Mouse (Mus musculus): Measurements from ENCODE around the gene Tradd. TPM values are rescaled to one million over a fixed set of nuclear protein-coding genes. Genes with fewer than 3 reads are reported as not detected.
A peak's percentile ranks its signal among the peaks of the same experiment; 100 is the strongest.
"Not testable (repeated sequence)": the region's sequence is repeated elsewhere in the genome, so short reads cannot be mapped to it uniquely, and the experiment has no call there.

Tradd gene
- total RNA-seq, 2 experiments from 2014 or later: 2.8 to 3.3 TPM

DNA sequence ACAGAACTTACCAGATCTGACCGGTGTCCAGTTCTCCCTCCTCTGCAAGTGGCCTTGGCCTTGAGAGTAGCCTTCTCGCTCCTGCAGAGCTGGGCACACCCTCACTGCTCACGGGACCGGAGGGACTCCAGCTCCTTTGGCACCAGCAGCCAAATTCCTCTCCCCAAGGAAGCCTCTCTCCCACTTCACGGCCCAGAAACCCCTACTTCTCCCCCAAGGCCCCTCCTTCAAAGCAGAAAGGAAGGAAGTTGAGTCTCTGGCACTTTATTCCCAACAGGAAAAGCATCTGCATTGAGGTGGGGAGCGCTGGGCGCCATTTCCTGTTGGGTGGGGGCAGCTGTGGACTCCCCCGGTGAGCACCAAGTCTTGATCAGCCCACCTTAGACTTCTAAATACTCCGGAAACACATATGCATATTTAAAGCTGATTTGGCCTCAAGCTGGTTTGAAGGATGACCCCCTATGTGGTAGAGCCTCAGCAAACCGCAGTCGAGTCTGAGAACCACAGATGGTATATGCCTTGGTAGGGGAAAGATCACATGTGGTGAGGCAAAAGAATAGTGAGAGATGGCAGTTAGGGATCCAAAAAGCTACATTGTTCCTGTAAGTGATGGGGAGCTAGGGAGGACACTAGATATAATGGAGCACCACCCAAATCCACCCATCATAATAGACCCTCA lies 31.6 kb upstream of the Tradd start, which contains the start of gene Exoc3l:
Exoc3l (minus strand) TSS at position 207 of the 679 bp plus-strand sequence.
- DNase-seq (ENCODE audit: low spot score): no peak

DNA sequence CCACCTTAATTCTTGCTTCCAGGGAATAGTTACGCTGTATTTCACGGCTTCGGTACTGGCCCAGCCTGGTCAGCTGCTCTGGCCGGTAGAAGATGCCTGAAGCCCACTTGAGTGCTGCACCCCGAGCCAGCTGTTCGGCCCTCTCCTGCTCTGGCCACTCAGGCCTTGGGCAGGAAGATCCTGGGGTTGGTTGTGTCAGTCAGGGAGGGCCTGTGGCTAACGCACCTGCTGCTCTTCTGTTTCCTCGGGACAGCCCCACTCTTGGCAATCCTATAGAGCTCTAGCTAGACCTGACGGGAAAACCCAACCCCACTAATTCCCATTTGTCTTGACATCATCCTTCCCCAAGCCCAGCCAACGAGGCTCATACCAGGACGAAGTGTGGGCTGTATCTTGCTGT lies 30.8 kb upstream of the Tradd start:
- DNase-seq (ENCODE audit: low spot score): no peak

DNA sequence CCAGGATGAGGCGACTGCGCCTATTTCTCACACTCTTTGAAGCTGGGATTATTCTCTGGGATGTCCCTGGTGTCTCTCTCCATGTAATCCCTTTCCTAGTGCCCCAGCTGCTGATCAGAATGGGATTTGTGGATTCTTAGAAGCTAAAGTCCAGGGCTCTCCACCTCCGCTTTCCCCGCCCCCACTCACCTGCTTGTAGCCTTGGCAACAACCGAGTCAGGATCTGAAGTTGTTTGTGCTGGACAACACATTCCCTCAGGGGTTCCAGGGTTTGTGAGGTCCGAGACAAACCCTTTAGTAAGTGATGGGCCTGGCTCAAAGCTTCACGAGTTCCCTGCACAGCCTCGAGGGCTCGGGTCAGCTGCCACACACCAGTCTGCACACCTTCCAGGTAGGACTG lies 30.4 kb upstream of the Tradd start:
- no peak for DNase-seq (ENCODE audit: low spot score)

DNA sequence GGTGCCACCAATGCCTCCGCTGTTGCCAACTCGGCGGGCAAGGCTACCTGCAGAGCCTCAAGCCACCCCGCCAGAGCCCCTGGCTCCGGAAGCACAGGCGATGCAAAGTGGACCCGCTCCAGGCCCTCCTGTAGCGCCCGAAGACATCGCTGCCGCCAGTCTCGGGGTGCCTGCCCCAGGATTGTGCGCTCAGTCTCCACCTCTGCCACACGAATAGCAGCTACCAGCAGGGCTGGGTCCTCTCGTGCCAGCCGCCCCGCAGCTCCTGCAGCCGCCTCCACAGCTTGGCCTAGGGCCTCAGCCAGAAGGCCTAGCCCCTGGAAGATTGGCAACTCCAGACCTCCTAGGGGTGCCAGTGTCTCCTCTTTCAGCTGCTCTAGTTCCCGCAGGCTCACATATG lies 29.0 kb upstream of the Tradd start:
- DNase-seq (ENCODE audit: low spot score): no peak

- no peak for DNase-seq (ENCODE audit: low spot score)
These were observed 28.1 kb upstream of the Tradd start for GRCm38 (mm10) chr8:105292471-105292870.

GRCm38 (mm10) chr8:105291802-105292201 lies 27.4 kb upstream of the Tradd start:
- not testable (repeated sequence) for DNase-seq (ENCODE audit: low spot score)

- DNase-seq (ENCODE audit: low spot score): not testable (repeated sequence)
These were observed 27.0 kb upstream of the Tradd start for GRCm38 (mm10) chr8:105291364-105291763.

DNA sequence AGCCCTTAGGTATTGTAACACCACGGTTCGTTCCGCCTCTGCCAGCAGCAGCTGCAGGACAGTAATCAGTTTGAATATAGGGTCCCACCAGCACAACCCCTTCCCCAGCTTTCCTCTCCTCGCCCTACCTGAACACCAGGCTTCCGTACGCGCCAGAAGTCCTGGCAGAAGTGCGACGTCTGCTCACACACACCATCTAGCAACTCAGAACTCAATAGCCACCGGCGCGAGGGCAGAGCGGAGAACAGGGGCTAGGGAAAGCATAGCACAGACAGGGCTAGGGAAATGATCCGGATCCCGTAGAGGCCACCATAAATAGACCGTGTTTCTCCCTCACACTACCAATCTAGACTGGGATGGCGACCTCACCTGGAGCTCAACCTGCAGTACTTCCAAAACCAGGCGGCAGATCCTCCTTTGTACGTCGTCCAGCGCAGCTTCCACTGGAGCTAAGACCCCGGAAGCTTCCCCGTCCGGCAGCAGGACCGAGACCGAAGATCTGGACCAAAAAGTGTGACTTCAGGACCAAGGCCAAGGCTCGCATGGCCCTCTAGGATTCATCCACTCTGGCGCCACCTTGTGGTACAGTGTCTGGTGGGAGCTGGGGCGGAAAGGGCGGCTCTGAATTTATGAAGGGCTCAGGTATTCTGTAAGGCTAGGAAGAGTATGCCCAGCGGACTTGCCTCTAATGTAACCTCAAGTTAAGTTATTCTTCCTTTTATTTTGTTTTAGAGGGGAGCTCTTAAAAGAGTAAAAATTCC lies 26.3 kb upstream of the Tradd start:
- DNase-seq (ENCODE audit: low spot score): peak; percentile 91

DNA sequence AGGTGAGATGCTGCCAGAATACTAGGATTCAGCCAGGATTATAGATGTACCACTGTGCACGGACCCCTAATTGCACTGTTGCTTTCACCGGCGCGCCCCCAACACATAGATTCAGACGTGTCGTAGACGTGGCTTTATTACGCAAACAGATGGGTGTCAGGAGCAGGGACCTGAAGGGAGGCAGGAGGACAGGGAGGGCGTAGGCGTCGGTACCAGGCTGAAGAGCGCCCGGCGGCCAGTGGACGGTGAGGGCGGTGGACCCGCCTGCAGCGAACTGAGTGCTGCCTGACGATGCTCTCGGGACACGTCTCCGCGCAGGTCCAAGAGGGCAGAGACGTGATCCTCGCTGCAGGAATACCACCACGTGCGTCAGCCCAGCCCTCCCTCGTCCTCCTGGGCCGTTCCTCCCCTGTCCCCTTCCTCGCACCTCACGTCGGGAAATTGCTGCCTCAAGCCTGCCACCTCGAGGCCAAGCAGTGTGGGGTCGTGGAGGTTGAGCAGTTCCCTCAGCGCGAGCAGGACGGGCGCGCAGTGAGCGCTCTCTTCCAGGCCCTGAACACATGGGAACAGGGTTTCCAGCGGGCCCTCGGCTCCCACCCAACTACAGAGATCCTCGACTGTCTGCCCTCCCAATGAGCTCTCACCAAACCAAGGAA lies 25.5 kb upstream of the Tradd start, which contains the start of gene 4931428F04Rik:
4931428F04Rik (minus strand) TSS at position 60 of the 656 bp plus-strand sequence.
- no peak for DNase-seq (ENCODE audit: low spot score)

DNA sequence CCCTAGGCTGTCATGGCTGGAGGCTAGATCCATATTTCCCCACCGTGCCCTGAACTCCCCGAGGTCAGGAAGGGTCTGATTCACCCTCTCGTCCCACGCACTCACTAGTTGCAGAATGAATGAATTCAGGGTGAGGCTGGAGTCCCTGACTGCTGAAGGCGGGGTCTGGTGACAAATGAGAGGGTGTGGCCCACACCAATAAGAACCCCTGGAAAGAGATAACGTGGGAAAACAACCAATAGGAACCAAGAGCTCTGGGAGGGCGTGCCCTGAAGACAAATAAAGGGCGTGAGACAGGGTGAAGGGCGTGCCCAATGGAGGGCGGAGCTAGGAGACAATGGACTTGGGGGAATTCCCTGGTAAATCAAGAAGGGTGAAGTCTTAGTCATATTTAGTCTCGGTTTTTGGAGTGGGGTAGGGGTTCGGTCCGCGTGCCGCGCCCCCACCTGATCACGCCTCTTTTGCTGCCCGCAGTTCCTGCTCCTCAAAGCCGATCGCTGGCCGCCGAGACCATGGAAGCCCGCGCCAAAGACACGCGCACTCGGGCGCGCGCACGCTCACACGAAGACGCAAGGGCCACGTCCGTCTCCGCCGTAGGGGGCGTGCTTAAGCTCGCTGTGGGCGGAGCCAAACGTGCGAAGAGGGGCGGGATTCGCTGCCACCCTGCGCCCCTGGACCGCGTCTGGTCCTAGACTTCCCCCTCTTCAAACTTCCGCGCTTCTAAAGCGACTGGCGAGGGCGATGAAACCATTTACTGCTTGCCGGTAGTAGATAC lies 24.7 kb upstream of the Tradd start:
- peak; percentile 89 for DNase-seq (ENCODE audit: low spot score)

DNA sequence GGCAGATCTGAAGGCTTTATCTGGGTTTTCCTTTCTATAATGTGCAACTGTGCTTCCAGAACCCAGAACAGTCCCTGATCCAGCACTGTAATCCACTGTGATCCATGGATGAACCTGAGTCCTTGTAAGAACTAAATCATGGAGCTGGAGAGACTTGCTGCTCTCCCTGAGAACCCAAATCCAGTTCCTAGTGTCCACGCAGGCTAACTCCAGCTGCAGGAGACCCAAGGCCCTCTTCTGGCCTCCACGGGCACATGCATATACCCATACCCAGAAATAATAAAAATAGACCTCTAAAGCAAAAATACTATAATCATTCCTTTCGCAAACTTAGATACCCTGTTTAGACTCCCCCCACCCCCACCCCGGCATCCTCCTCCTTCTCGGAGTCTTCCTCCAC lies 23.8 kb upstream of the Tradd start:
- no peak for DNase-seq (ENCODE audit: low spot score)

GRCm38 (mm10) chr8:105286907-105287306 lies 22.5 kb upstream of the Tradd start:
- DNase-seq (ENCODE audit: low spot score): no peak

DNA sequence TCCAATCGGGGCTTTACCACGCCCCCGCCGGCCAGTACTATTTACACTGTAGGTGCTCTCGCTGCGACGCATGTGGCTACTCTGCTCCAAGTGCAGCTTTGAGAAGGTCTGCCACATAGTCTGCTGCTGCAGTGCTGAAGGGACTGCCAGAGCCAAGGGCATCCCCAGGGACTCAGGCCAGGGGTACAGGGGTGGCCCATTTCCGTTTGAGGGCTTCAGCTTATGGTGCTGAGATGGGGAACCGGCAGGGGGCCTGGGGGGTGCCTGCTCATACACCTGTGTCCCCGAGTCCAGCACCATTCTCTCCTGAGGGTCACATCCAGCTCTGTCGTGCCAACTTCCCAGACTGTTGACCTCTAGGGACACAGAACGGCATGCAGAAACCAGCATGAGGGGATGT lies 21.1 kb upstream of the Tradd start:
- DNase-seq (ENCODE audit: low spot score): no peak

- DNase-seq (ENCODE audit: low spot score): peak; percentile 54
These were observed 18.7 kb upstream of the Tradd start for GRCm38 (mm10) chr8:105283074-105283473.

DNA sequence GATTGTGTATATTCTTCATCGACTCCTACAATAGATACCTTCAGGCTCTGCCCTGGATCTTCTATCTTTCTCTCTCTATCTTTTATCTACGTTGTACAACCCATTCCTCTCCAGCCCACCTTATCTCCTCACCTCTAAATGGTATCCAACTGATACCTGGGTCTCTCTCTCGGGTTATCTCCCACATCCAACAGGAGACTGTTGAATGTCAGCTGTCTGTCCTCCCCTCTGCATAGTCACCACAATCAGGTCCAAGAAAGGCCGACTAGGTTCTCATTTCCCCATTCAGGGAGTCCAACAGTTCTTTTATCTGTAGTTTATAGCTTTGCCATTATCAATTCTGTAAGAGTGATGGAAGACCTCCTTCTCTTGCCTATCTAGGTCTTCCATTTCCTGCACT lies 17.8 kb upstream of the Tradd start:
- no peak for DNase-seq (ENCODE audit: low spot score)

DNA sequence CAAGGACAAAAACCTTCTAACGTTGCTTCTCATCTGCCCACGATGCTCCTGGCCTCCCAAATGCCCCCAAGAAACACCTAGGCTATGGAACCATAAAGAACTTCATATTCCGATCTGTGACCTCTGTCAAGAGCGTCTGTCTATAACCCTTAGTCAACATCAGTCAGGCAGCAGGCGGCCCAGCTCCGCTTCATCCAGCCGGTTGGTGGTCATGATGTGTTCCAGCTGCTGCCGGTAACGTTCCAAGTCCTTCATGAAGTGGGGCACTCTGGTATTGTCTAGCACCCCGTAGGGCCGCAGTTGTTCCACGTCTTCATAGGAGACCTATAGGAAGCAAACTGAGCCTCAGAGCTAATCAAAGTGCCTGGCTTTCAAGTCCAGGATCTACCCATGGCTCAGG lies 17.4 kb upstream of the Tradd start:
- DNase-seq (ENCODE audit: low spot score): no peak

GRCm38 (mm10) chr8:105280567-105280966 lies 16.2 kb upstream of the Tradd start:
- no peak for DNase-seq (ENCODE audit: low spot score)

GRCm38 (mm10) chr8:105278911-105279334 lies 14.5 kb upstream of the Tradd start:
- peak; percentile 87 for DNase-seq (ENCODE audit: low spot score)

GRCm38 (mm10) chr8:105276292-105277120 lies 12.1 kb upstream of the Tradd start:
- DNase-seq (ENCODE audit: low spot score): peak; percentile 76

- DNase-seq (ENCODE audit: low spot score): no peak
These were observed 11.4 kb upstream of the Tradd start, which contains the start of gene Nol3 for GRCm38 (mm10) chr8:105275840-105276239. Gene Nol3, plus strand, starts transcription at chr8:105276140.

Measured in gastrocnemius, adult 18-20 months (tissue).